Mouse (Mus musculus): ENCODE results near the gene Grsf1. TPM values are rescaled to one million over a fixed set of nuclear protein-coding genes. Genes with fewer than 3 reads are reported as not detected.

The Grsf1 gene
- polyA plus RNA-seq, 1 experiment from 2014 or later, result 31.2 TPM

DNA sequence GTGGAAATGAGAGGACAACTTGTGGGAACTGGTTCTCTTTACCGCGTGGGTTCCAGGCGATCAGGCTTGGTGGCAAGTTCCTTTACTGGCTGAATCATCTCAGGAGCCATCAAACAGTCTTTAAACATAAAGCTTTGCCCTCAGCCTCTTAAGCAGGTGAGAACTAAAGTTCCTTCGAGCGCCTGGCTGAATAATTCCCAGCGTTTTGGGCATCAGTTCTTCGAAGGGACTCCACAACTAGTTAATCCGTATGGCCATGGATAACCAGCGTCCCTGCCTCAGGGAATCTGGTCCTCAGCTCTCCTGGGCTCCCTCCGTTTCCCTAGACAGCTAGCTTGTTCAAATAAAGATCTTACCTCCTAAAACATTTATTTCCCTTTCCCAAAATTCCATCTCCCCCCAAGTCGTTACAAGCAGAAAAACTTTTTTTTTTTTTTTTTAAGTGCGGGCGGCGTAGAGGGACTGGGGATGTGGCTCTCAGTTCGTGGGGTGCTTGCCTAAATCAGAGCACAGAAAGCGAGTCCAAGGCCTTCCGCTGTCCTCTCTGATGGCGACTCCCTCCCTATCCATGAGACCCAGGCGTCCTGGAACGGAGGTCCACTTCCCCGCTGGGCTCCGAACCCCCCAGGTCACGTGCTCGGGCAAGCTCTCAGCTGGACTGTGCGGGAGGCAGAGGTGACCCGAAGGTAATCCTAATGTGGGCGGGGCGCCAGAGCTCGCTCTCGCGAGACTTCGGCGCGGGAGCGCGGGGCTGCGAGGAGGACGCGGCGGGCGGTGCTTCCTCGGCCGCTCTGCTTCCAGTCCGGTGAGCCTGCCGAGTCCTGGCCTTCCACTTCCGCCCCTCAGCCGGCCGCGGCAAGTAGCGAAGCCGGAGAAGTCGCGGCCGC, 44.4 kb upstream of the Grsf1 start, which contains the start of gene Mob1b:
Gene Mob1b, plus strand, starts transcription at position 740 of the 887 bp plus-strand sequence.
- peak; percentile 98 for ATAC-seq
- Histone ChIP-seq H3K27me3 (replicated peaks; ENCODE audit: control insufficient read depth, insufficient read depth, low read length) (no peaks in the 10 kb centered on the region), H3K9ac (ENCODE audit: low read depth, low read length) (peak within 1 kb of the TSS; percentile 97), H3K9me3 (ENCODE audit: control insufficient read depth) (no peaks in the 10 kb centered on the region), H3K4me2 (replicated peaks; ENCODE audit: low read depth) (peak within 1 kb of the TSS; percentile 87), H3K27ac (ENCODE audit: low read depth, low read length) (peak within 1 kb of the TSS; percentile 97), H3K4me3 (ENCODE audit: low read depth, low read length) (peak within 1 kb of the TSS; percentile 99), H3K36me3 (ENCODE audit: control insufficient read depth, insufficient read depth) (no peaks in the 10 kb centered on the region), H3K4me1 (replicated peaks; ENCODE audit: control insufficient read depth, insufficient read depth, low read length) (peaks cover 6% of the 10 kb centered on the region; the same call in 1 of the 2 replicates)
- under 1% methylated on average over 54 of the region's 54 CpGs for WGBS
- no peak for TF ChIP-seq CTCF (IDR thresholded peaks at IDR 0.05; ENCODE audit: low read depth)

DNA sequence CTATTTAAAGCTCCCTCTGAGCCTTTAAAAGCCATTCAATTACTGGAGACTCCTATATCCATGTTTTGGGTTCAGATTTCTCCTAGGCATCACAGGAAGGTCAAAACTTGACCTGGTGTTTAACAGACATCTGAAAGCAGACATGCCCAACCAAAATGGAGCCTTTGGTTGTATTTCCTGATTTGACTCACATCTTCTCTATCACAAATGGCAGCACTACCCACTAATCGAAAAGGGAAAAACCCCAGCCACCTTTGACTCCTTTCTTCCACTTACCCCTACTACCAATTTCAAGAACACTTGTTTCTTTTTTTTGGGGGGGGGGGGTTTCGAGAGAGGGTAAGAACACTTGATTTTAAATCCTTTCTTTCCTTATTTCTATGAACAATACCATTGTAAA, 41.0 kb upstream of the Grsf1 start:
- Histone ChIP-seq H3K4me2 (replicated peaks; ENCODE audit: low read depth) (no peak overlapping the region), H3K27me3 (replicated peaks; ENCODE audit: control insufficient read depth, insufficient read depth, low read length) (no peaks in the 10 kb centered on the region), H3K4me1 (replicated peaks; ENCODE audit: control insufficient read depth, insufficient read depth, low read length) (peaks cover 6% of the 10 kb centered on the region; the same call in 1 of the 2 replicates), H3K36me3 (ENCODE audit: control insufficient read depth, insufficient read depth) (no peaks in the 10 kb centered on the region), H3K4me3 (ENCODE audit: low read depth, low read length) (no peak overlapping the region), H3K27ac (ENCODE audit: low read depth, low read length) (no peak overlapping the region), H3K9ac (ENCODE audit: low read depth, low read length) (no peak overlapping the region), H3K9me3 (ENCODE audit: control insufficient read depth) (no peaks in the 10 kb centered on the region)
- WGBS, result 89% methylated on average over 2 of the region's 2 CpGs
- no peak for TF ChIP-seq CTCF (IDR thresholded peaks at IDR 0.05; ENCODE audit: low read depth)
- no peak for ATAC-seq

DNA sequence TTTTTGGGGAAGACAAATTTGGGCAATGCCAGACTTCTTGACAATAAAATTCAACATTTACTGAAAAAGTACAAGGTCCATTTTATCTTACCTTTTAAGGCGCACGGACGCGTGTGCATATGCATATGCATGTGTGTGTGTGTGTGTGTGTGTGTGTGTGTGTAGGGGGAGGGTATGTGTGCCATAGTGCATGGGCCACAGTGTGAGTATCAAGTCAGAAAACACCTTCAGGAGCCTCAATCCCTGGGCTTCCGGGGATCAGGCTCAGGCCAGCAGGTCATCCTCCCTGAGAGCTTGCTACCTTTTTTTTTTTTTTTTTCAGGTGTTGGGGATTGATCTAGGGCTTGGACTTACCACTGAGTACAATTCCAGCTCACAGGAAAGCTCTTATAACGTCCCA, 36.4 kb upstream of the Grsf1 start:
- H3K4me3 ChIP-seq (ENCODE audit: low read depth, low read length), result no peak overlapping the region
- H3K36me3 ChIP-seq (ENCODE audit: control insufficient read depth, insufficient read depth), result no peaks in the 10 kb centered on the region
- no peaks in the 10 kb centered on the region for H3K27me3 ChIP-seq (replicated peaks; ENCODE audit: control insufficient read depth, insufficient read depth, low read length)
- H3K9me3 ChIP-seq (ENCODE audit: control insufficient read depth), result no peaks in the 10 kb centered on the region
- no peak for TF ChIP-seq CTCF (IDR thresholded peaks at IDR 0.05; ENCODE audit: low read depth)
- H3K4me2 ChIP-seq (replicated peaks; ENCODE audit: low read depth), result no peak overlapping the region
- 73% methylated on average over 6 of the region's 6 CpGs for WGBS
- H3K27ac ChIP-seq (ENCODE audit: low read depth, low read length), result no peak overlapping the region
- no peak for ATAC-seq
- H3K4me1 ChIP-seq (replicated peaks; ENCODE audit: control insufficient read depth, insufficient read depth, low read length), result no peaks in the 10 kb centered on the region
- H3K9ac ChIP-seq (ENCODE audit: low read depth, low read length), result no peak overlapping the region

DNA sequence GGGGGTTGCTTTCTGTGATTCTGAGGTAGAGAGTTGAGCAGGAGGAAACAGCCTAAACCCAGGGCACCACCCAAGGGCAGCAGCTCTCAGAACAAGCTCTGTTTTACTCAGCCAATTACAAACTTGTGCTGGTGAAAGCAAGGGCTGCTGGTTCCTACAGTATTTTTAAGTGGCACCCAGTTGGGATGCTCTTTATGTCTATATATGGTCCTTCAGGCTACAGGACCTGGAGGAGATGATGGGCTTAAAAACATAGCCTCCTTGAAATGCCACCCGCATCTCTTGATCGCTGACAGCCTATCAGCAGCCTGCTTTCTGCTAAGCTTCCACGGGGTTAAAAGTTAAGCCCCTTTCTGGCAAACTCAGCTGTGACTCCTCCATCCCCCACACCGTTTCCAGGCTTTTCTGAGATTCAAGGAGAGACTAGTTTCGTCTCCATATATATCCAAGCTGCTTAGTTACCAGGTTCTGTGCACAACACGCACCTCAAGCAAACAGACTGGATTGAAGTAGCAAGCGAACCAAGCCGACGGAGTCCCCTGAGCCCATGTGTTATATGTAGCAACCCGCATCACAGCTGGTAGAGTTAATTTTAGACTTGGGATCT, 35.8 kb upstream of the Grsf1 start:
- Histone ChIP-seq H3K4me2 (replicated peaks; ENCODE audit: low read depth) (no peak overlapping the region), H3K27ac (ENCODE audit: low read depth, low read length) (no peak overlapping the region), H3K4me3 (ENCODE audit: low read depth, low read length) (no peak overlapping the region), H3K4me1 (replicated peaks; ENCODE audit: control insufficient read depth, insufficient read depth, low read length) (no peaks in the 10 kb centered on the region), H3K9ac (ENCODE audit: low read depth, low read length) (no peak overlapping the region), H3K9me3 (ENCODE audit: control insufficient read depth) (no peaks in the 10 kb centered on the region), H3K36me3 (ENCODE audit: control insufficient read depth, insufficient read depth) (no peaks in the 10 kb centered on the region), H3K27me3 (replicated peaks; ENCODE audit: control insufficient read depth, insufficient read depth, low read length) (no peaks in the 10 kb centered on the region)
- no peak for TF ChIP-seq CTCF (IDR thresholded peaks at IDR 0.05; ENCODE audit: low read depth)
- peak; percentile 25; the same call in 1 of the 2 replicates for ATAC-seq
- WGBS, result 47% methylated on average over 10 of the region's 10 CpGs

DNA sequence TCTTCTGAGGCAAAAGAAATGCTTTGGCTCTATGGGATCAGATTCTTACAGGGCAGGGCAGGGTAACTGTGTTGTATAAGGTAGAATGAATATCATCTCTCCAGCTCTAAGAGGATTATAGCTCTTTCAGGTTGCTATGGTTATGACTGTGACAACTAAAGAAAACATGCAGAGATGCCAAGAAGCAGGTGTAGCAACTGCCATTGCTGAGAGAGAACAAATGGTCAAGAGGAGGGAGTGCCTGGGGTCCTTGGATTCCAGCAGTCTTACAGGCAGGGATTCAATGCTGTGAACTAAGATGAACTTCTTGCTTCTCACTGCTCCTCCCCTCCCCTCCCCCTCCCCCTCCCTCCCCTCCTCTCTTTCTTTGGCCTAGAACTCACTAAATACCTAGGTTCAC, 35.2 kb upstream of the Grsf1 start:
- TF ChIP-seq CTCF (IDR thresholded peaks at IDR 0.05; ENCODE audit: low read depth), result no peak
- no peaks in the 10 kb centered on the region for H3K9me3 ChIP-seq (ENCODE audit: control insufficient read depth)
- H3K27ac ChIP-seq (ENCODE audit: low read depth, low read length), result no peak overlapping the region
- no peak overlapping the region for H3K9ac ChIP-seq (ENCODE audit: low read depth, low read length)
- H3K27me3 ChIP-seq (replicated peaks; ENCODE audit: control insufficient read depth, insufficient read depth, low read length), result no peaks in the 10 kb centered on the region
- H3K4me3 ChIP-seq (ENCODE audit: low read depth, low read length), result no peak overlapping the region
- no peaks in the 10 kb centered on the region for H3K4me1 ChIP-seq (replicated peaks; ENCODE audit: control insufficient read depth, insufficient read depth, low read length)
- no peak overlapping the region for H3K4me2 ChIP-seq (replicated peaks; ENCODE audit: low read depth)
- no peaks in the 10 kb centered on the region for H3K36me3 ChIP-seq (ENCODE audit: control insufficient read depth, insufficient read depth)
- 0 out of 2 replicates have a peak, but pooled peaks have one; percentile 25 for ATAC-seq

DNA sequence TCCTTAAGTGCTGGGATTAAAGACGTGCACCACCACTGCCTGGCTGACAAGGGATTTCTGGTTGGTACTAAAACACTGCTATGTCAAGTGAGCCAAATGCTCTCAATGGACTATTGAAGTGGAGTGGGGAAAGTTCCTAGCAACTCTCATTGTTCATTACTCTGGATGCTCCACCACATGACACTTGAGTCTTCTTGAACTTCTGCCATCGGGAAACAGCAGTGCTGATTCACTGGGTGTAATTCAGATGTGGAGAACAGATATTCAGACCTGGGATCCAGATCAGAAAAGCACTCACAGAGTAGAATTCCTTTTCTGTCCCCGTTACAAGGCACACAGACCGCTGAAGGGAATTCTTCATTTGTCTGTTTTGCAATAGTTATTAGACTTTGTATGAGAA, 27.6 kb upstream of the Grsf1 start:
- TF ChIP-seq CTCF (IDR thresholded peaks at IDR 0.05; ENCODE audit: low read depth), result no peak
- no peak for ATAC-seq
- H3K9me3 ChIP-seq (ENCODE audit: control insufficient read depth), result no peaks in the 10 kb centered on the region
- no peak overlapping the region for H3K4me2 ChIP-seq (replicated peaks; ENCODE audit: low read depth)
- no peak overlapping the region for H3K9ac ChIP-seq (ENCODE audit: low read depth, low read length)
- no peaks in the 10 kb centered on the region for H3K27me3 ChIP-seq (replicated peaks; ENCODE audit: control insufficient read depth, insufficient read depth, low read length)
- no peak overlapping the region for H3K4me3 ChIP-seq (ENCODE audit: low read depth, low read length)
- 79% methylated on average over 4 of the region's 4 CpGs for WGBS
- H3K36me3 ChIP-seq (ENCODE audit: control insufficient read depth, insufficient read depth), result no peaks in the 10 kb centered on the region
- H3K27ac ChIP-seq (ENCODE audit: low read depth, low read length), result no peak overlapping the region
- H3K4me1 ChIP-seq (replicated peaks; ENCODE audit: control insufficient read depth, insufficient read depth, low read length), result no peaks in the 10 kb centered on the region

All from intestine, postnatal 0 days (tissue).